Mouse (Mus musculus): ENCODE results near the gene Upb1. TPM values are rescaled to one million over a fixed set of nuclear protein-coding genes. Genes with fewer than 3 reads are reported as not detected.

Gene Upb1
- total and polyA plus RNA-seq, 3 experiments, result 1.3 to 2.0 (median 1.6) TPM

DNA sequence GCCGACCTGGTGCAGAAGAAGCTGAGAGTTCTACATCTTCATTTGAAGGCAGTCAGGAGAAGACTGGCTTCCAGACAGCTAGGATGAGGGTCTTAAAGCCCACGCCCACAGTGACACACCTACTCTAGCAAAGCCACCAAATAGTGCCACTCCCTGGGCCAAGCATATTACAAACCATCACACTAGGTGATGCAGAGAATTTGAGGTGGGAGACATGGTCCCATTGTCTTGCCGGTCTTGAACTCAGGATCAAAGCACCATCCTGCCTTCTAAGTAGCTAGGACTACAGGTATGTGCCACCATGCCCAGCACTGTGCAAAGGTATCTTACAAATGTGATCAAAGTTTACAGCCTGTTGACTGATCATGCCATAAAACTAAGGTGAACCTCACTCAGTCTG, 39.8 kb downstream of the Upb1 start:
- Histone ChIP-seq H3K4me1 (ENCODE audit: control insufficient read depth in 1 of 2, insufficient read depth in 2 of 2) (peaks cover 10 to 37% of the 10 kb centered on the region in 2 experiments), H3K36me3 (replicated peaks in 1 of 2; ENCODE audit: control insufficient read depth in 1 of 2, insufficient read depth in 1 of 2, low read length in 1 of 2) (no peaks in the 10 kb centered on the region), H3K27ac (ENCODE audit: insufficient read depth, low read depth) (no peak overlapping the region), H3K4me2 (ENCODE audit: insufficient read depth, low read depth, poor library complexity, severe bottlenecking) (no peak overlapping the region), H3K9me3 (replicated peaks; ENCODE audit: low read length) (no peaks in the 10 kb centered on the region), H3K9ac (ENCODE audit: insufficient read depth, low read depth) (no peak overlapping the region), H3K79me2 (replicated peaks; ENCODE audit: control insufficient read depth, extremely low read depth, insufficient read depth, poor library complexity, severe bottlenecking) (no peaks in the 10 kb centered on the region), H3K27me3 (replicated peaks) (no peaks in the 10 kb centered on the region), H3K4me3 (replicated peaks in 1 of 3; ENCODE audit: low read depth in 2 of 3, low read length in 2 of 3, poor library complexity in 1 of 3) (no peak overlapping the region)
- no peak for DNase-seq (ENCODE audit: extremely low read depth)
- in situ Hi-C loops (cut with MboI; ENCODE audit: low pct_ligation_motif_present, low pct_unique_long_range_greater_than_20kb, low sequenced_read_pairs) (loop anchor here (10.0 kb wide), 1 partner anchor 64 kb away; no protein-coding TSS in a partner anchor), dilution Hi-C loops (cut with MboI; ENCODE audit: extremely low pct_ligation_motif_present, extremely low pct_unique_long_range_greater_than_20kb, low sequenced_read_pairs) (no loop called here)
- TF ChIP-seq KAT2A (IDR thresholded peaks at IDR 0.05; ENCODE audit: insufficient replicate concordance, low read length) (no peak), MEF2A (IDR thresholded peaks at IDR 0.05; ENCODE audit: borderline replicate concordance, low read depth, low read length) (no peak), CTCF (conservative IDR thresholded peaks at IDR 0.05 in 1 of 2, IDR thresholded peaks at IDR 0.05 in 1 of 2; ENCODE audit: low read depth in 2 of 2, low read length in 2 of 2) (no peak)

DNA sequence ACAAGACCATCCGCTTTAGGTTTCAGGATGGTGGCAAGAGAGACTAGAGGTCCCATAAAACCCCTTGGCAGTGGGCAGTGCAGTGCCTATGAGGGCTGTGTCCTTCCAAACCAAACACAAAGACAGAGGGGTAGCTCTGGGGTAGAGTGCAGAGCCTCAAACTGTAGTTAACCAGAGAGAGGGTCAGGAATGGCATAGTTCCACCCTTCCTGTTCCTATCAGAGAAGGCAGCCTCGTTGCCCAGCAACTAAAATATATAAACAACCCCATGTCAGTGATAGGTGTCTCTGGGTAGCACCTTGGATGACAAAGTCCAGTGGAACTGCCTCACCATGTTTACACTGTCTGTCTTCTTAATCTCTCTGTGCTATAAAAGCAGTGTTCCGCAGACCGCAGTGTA, 40.9 kb downstream of the Upb1 start:
- Histone ChIP-seq H3K27me3 (replicated peaks) (no peaks in the 10 kb centered on the region), H3K4me2 (ENCODE audit: insufficient read depth, low read depth, poor library complexity, severe bottlenecking) (no peak overlapping the region), H3K9ac (ENCODE audit: insufficient read depth, low read depth) (no peak overlapping the region), H3K27ac (ENCODE audit: insufficient read depth, low read depth) (no peak overlapping the region), H3K4me1 (ENCODE audit: control insufficient read depth in 1 of 2, insufficient read depth in 2 of 2) (peaks cover 9 to 30% of the 10 kb centered on the region in 2 experiments), H3K4me3 (replicated peaks in 1 of 3; ENCODE audit: low read depth in 2 of 3, low read length in 2 of 3, poor library complexity in 1 of 3) (no peak overlapping the region), H3K9me3 (replicated peaks; ENCODE audit: low read length) (no peaks in the 10 kb centered on the region), H3K36me3 (replicated peaks in 1 of 2; ENCODE audit: control insufficient read depth in 1 of 2, insufficient read depth in 1 of 2, low read length in 1 of 2) (no peaks in the 10 kb centered on the region), H3K79me2 (replicated peaks; ENCODE audit: control insufficient read depth, extremely low read depth, insufficient read depth, poor library complexity, severe bottlenecking) (no peaks in the 10 kb centered on the region)
- TF ChIP-seq ZNF384 (IDR thresholded peaks at IDR 0.05; ENCODE audit: low read depth, low read length) (no peak), CHD2 (IDR thresholded peaks at IDR 0.05; ENCODE audit: low read length) (no peak), E2F4 (IDR thresholded peaks at IDR 0.05; ENCODE audit: insufficient replicate concordance, low read depth, low read length) (no peak), CHD1 (IDR thresholded peaks at IDR 0.05; ENCODE audit: low read depth, low read length) (no peak), POLR2A (IDR thresholded peaks at IDR 0.05; ENCODE audit: low read depth, low read length) (no peak), USF1 (IDR thresholded peaks at IDR 0.05; ENCODE audit: low read depth, low read length) (no peak), POLR2AphosphoS2 (IDR thresholded peaks at IDR 0.05; ENCODE audit: low read depth, low read length) (no peak), NRF1 (IDR thresholded peaks at IDR 0.05; ENCODE audit: low read depth, low read length) (no peak), SIN3A (IDR thresholded peaks at IDR 0.05; ENCODE audit: low read length) (no peak), ZKSCAN1 (IDR thresholded peaks at IDR 0.05; ENCODE audit: borderline replicate concordance, low read depth, low read length) (no peak), ELF1 (IDR thresholded peaks at IDR 0.05; ENCODE audit: low read depth, low read length) (no peak), MXI1 (IDR thresholded peaks at IDR 0.05; ENCODE audit: low read depth, low read length) (no peak), GABPA (IDR thresholded peaks at IDR 0.05; ENCODE audit: insufficient replicate concordance, low read depth, low read length) (no peak)
- no peak for DNase-seq (ENCODE audit: extremely low read depth)
- in situ Hi-C loops (cut with MboI; ENCODE audit: low pct_ligation_motif_present, low pct_unique_long_range_greater_than_20kb, low sequenced_read_pairs) (loop anchor here (10.0 kb wide), 1 partner anchor 63 kb away; no protein-coding TSS in a partner anchor), dilution Hi-C loops (cut with MboI; ENCODE audit: extremely low pct_ligation_motif_present, extremely low pct_unique_long_range_greater_than_20kb, low sequenced_read_pairs) (no loop called here)

Measured in CH12.LX (cell line).